Mouse (Mus musculus): ENCODE data around the gene Rab43. TPM values are rescaled to one million over a fixed set of nuclear protein-coding genes. Genes with fewer than 3 reads are reported as not detected.

The Rab43 gene
- polyA plus RNA-seq, 1 experiment from 2014 or later = 8.0 TPM

- no peaks in the 10 kb centered on the region for H3K27me3 ChIP-seq (replicated peaks; ENCODE audit: control insufficient read depth, insufficient read depth, low read length)
- ATAC-seq = no peak
- H3K36me3 ChIP-seq (ENCODE audit: control insufficient read depth, insufficient read depth) = 0 out of 2 replicates have a peak, but pooled peaks cover 3% of the 10 kb centered on the region
- no peak overlapping the region for H3K27ac ChIP-seq (ENCODE audit: low read length)
- H3K4me1 ChIP-seq (replicated peaks; ENCODE audit: control insufficient read depth, insufficient read depth, low read length) = peaks cover 5% of the 10 kb centered on the region
- no peaks in the 10 kb centered on the region for H3K9me3 ChIP-seq (ENCODE audit: control insufficient read depth, low read length)
- no peak overlapping the region for H3K9ac ChIP-seq (replicated peaks; ENCODE audit: low read depth, low read length)
- WGBS = 81% methylated on average over 7 of the region's 7 CpGs
- no peak overlapping the region for H3K4me2 ChIP-seq (ENCODE audit: low read length)
- no peak overlapping the region for H3K4me3 ChIP-seq (replicated peaks; ENCODE audit: low read length)
Measured at GRCm38 (mm10) chr6:87790779-87791480, 21.0 kb downstream of the Rab43 start.

- Histone ChIP-seq H3K4me2 (ENCODE audit: low read length) (no peak overlapping the region), H3K36me3 (ENCODE audit: control insufficient read depth, insufficient read depth) (0 out of 2 replicates have a peak, but pooled peaks cover 3% of the 10 kb centered on the region), H3K27me3 (replicated peaks; ENCODE audit: control insufficient read depth, insufficient read depth, low read length) (no peaks in the 10 kb centered on the region), H3K4me1 (replicated peaks; ENCODE audit: control insufficient read depth, insufficient read depth, low read length) (peaks cover 5% of the 10 kb centered on the region), H3K9me3 (ENCODE audit: control insufficient read depth, low read length) (no peaks in the 10 kb centered on the region), H3K9ac (replicated peaks; ENCODE audit: low read depth, low read length) (no peak overlapping the region), H3K4me3 (replicated peaks; ENCODE audit: low read length) (no peak overlapping the region), H3K27ac (ENCODE audit: low read length) (no peak overlapping the region)
- no peak for ATAC-seq
- WGBS = 96% methylated on average over 6 of the region's 6 CpGs
Measured at GRCm38 (mm10) chr6:87789791-87790190, 22.2 kb downstream of the Rab43 start.

- 0 out of 2 replicates have a peak, but pooled peaks cover 3% of the 10 kb centered on the region for H3K36me3 ChIP-seq (ENCODE audit: control insufficient read depth, insufficient read depth)
- ATAC-seq = no peak
Measured at GRCm38 (mm10) chr6:87788896-87789587, 22.9 kb downstream of the Rab43 start.

GRCm38 (mm10) chr6:87788266-87788895 is 23.6 kb downstream of the Rab43 start:
- Histone ChIP-seq H3K9ac (replicated peaks; ENCODE audit: low read depth, low read length) (no peak overlapping the region), H3K27ac (ENCODE audit: low read length) (no peak overlapping the region), H3K4me1 (replicated peaks; ENCODE audit: control insufficient read depth, insufficient read depth, low read length) (peaks cover 5% of the 10 kb centered on the region), H3K36me3 (ENCODE audit: control insufficient read depth, insufficient read depth) (0 out of 2 replicates have a peak, but pooled peaks cover 3% of the 10 kb centered on the region), H3K27me3 (replicated peaks; ENCODE audit: control insufficient read depth, insufficient read depth, low read length) (no peaks in the 10 kb centered on the region), H3K4me2 (ENCODE audit: low read length) (no peak overlapping the region), H3K9me3 (ENCODE audit: control insufficient read depth, low read length) (no peaks in the 10 kb centered on the region), H3K4me3 (replicated peaks; ENCODE audit: low read length) (no peak overlapping the region)
- no peak for ATAC-seq
- 92% methylated on average over 9 of the region's 9 CpGs for WGBS

More at GRCm38 (mm10) chr6:87788896-87789587, 22.9 kb downstream of the Rab43 start:
- 26% methylated on average over 5 of the region's 5 CpGs for WGBS
- H3K4me3 ChIP-seq (replicated peaks; ENCODE audit: low read length) = no peak overlapping the region
- no peak overlapping the region for H3K4me2 ChIP-seq (ENCODE audit: low read length)
- H3K27me3 ChIP-seq (replicated peaks; ENCODE audit: control insufficient read depth, insufficient read depth, low read length) = no peaks in the 10 kb centered on the region
- no peak overlapping the region; the same call in 1 of the 2 replicates for H3K27ac ChIP-seq (ENCODE audit: low read length)
- 0 out of 2 replicates have a peak overlapping the region, but pooled peaks have one; percentile 17 for H3K9ac ChIP-seq (replicated peaks; ENCODE audit: low read depth, low read length)
- no peaks in the 10 kb centered on the region for H3K9me3 ChIP-seq (ENCODE audit: control insufficient read depth, low read length)
- H3K4me1 ChIP-seq (replicated peaks; ENCODE audit: control insufficient read depth, insufficient read depth, low read length) = peaks cover 5% of the 10 kb centered on the region

- WGBS = 88% methylated on average over 6 of the region's 6 CpGs
- Histone ChIP-seq H3K36me3 (ENCODE audit: control insufficient read depth, insufficient read depth) (0 out of 2 replicates have a peak, but pooled peaks cover 3% of the 10 kb centered on the region), H3K9ac (replicated peaks; ENCODE audit: low read depth, low read length) (no peak overlapping the region), H3K9me3 (ENCODE audit: control insufficient read depth, low read length) (no peaks in the 10 kb centered on the region), H3K4me1 (replicated peaks; ENCODE audit: control insufficient read depth, insufficient read depth, low read length) (peaks cover 5% of the 10 kb centered on the region), H3K27me3 (replicated peaks; ENCODE audit: control insufficient read depth, insufficient read depth, low read length) (no peaks in the 10 kb centered on the region), H3K4me3 (replicated peaks; ENCODE audit: low read length) (no peak overlapping the region), H3K4me2 (ENCODE audit: low read length) (no peak overlapping the region), H3K27ac (ENCODE audit: low read length) (no peak overlapping the region)
- ATAC-seq = no peak
Measured at GRCm38 (mm10) chr6:87787108-87787890, 24.7 kb downstream of the Rab43 start.

GRCm38 (mm10) chr6:87786621-87787020 is 25.3 kb downstream of the Rab43 start:
- ATAC-seq = no peak
- Histone ChIP-seq H3K4me3 (replicated peaks; ENCODE audit: low read length) (no peak overlapping the region), H3K9ac (replicated peaks; ENCODE audit: low read depth, low read length) (no peak overlapping the region), H3K4me2 (ENCODE audit: low read length) (no peak overlapping the region), H3K36me3 (ENCODE audit: control insufficient read depth, insufficient read depth) (no peaks in the 10 kb centered on the region), H3K27ac (ENCODE audit: low read length) (no peak overlapping the region), H3K9me3 (ENCODE audit: control insufficient read depth, low read length) (no peaks in the 10 kb centered on the region), H3K4me1 (replicated peaks; ENCODE audit: control insufficient read depth, insufficient read depth, low read length) (peaks cover 5% of the 10 kb centered on the region), H3K27me3 (replicated peaks; ENCODE audit: control insufficient read depth, insufficient read depth, low read length) (no peaks in the 10 kb centered on the region)
- 81% methylated on average over 5 of the region's 5 CpGs for WGBS

- Histone ChIP-seq H3K4me3 (replicated peaks; ENCODE audit: low read length) (no peak overlapping the region), H3K27ac (ENCODE audit: low read length) (no peak overlapping the region), H3K9me3 (ENCODE audit: control insufficient read depth, low read length) (no peaks in the 10 kb centered on the region), H3K4me1 (replicated peaks; ENCODE audit: control insufficient read depth, insufficient read depth, low read length) (no peaks in the 10 kb centered on the region), H3K36me3 (ENCODE audit: control insufficient read depth, insufficient read depth) (no peaks in the 10 kb centered on the region), H3K27me3 (replicated peaks; ENCODE audit: control insufficient read depth, insufficient read depth, low read length) (no peaks in the 10 kb centered on the region), H3K9ac (replicated peaks; ENCODE audit: low read depth, low read length) (no peak overlapping the region), H3K4me2 (ENCODE audit: low read length) (no peak overlapping the region)
- no peak for ATAC-seq
- 77% methylated on average over 8 of the region's 8 CpGs for WGBS
Measured at GRCm38 (mm10) chr6:87784033-87784432, 27.9 kb downstream of the Rab43 start.

- no peak overlapping the region for H3K27ac ChIP-seq (ENCODE audit: low read length)
- no peak overlapping the region for H3K4me3 ChIP-seq (replicated peaks; ENCODE audit: low read length)
- H3K9ac ChIP-seq (replicated peaks; ENCODE audit: low read depth, low read length) = no peak overlapping the region
- no peaks in the 10 kb centered on the region for H3K9me3 ChIP-seq (ENCODE audit: control insufficient read depth, low read length)
- no peaks in the 10 kb centered on the region for H3K36me3 ChIP-seq (ENCODE audit: control insufficient read depth, insufficient read depth)
- H3K4me1 ChIP-seq (replicated peaks; ENCODE audit: control insufficient read depth, insufficient read depth, low read length) = no peaks in the 10 kb centered on the region
- WGBS = 85% methylated on average over 10 of the region's 10 CpGs
- H3K4me2 ChIP-seq (ENCODE audit: low read length) = no peak overlapping the region
- ATAC-seq = no peak
- H3K27me3 ChIP-seq (replicated peaks; ENCODE audit: control insufficient read depth, insufficient read depth, low read length) = no peaks in the 10 kb centered on the region
Measured at GRCm38 (mm10) chr6:87780546-87781301, 31.2 kb downstream of the Rab43 start.
